Mouse (Mus musculus) liver, adult 2 months (tissue): ENCODE measurements around the gene Bloc1s3. TPM values are rescaled to one million over a fixed set of nuclear protein-coding genes. Genes with fewer than 3 reads are reported as not detected.

Experiments used
- DNase-seq: peaks from one replicate; pipeline ENCODE4 v3.0.0-alpha.2; 2011; ENCODE audit warnings: low read depth, low spot score; ENCODE audit errors: extremely low read depth
- H3K27ac ChIP-seq: fragments of 200-500 bp; replicated peaks from 2 replicates; pipeline ENCODE4 v1.5.1; 2012; ENCODE audit warnings: low read depth, mild to moderate bottlenecking, control low read depth, inconsistent platforms, low read length; ENCODE audit not compliant: insufficient read depth
- H3K27me3 ChIP-seq: fragments of 200-500 bp; 2 replicates; pipeline ENCODE4 v1.6.1; 2012; ENCODE audit warnings: mild to moderate bottlenecking, moderate library complexity, low read length, inconsistent platforms; ENCODE audit not compliant: control insufficient read depth, insufficient read depth
- H3K36me3 ChIP-seq: fragments of 200-500 bp; 2 replicates; pipeline ENCODE4 v1.6.1; 2012; ENCODE audit warnings: low read length, inconsistent platforms; ENCODE audit not compliant: control insufficient read depth, insufficient read depth
- H3K4me1 ChIP-seq: fragments of 200-500 bp; 2 replicates; pipeline ENCODE4 v1.6.1; 2011; ENCODE audit warnings: low read length; ENCODE audit not compliant: control insufficient read depth, insufficient read depth
- H3K4me3 ChIP-seq: fragments of 200-500 bp; 2 replicates; pipeline ENCODE4 v1.5.1; 2011; ENCODE audit warnings: low read depth, mild to moderate bottlenecking, control low read depth, low read length, moderate library complexity; ENCODE audit not compliant: insufficient read depth
- H3K79me2 ChIP-seq: fragments of 200-500 bp; 2 replicates; pipeline ENCODE4 v1.6.1; 2012; ENCODE audit warnings: inconsistent platforms, mild to moderate bottlenecking, low read length, moderate library complexity; ENCODE audit not compliant: control insufficient read depth, insufficient read depth
- H3K9ac ChIP-seq: fragments of 200-500 bp; 2 replicates; pipeline ENCODE4 v1.6.1; 2012; ENCODE audit warnings: low read depth, mild to moderate bottlenecking, control low read depth, inconsistent platforms, low read length
- CTCF ChIP-seq: fragments of 200-500 bp; IDR thresholded peaks from 2 replicates; pipeline ENCODE4 v1.5.1; 2011; ENCODE audit warnings: low read depth, low read length, control low read depth
- POLR2A ChIP-seq: fragments of 200-500 bp; IDR thresholded peaks from 2 replicates; pipeline ENCODE4 v1.6.1; 2011; ENCODE audit warnings: low read length, control low read depth; ENCODE audit not compliant: insufficient read depth; ENCODE audit errors: extremely low read depth
- WGBS: fragments of 180-500 bp; shearing (Covaris S2); methylation state at CpG from one replicate; pipeline ENCODE4 v1.1.7; 2018; 5-methylcytosine and 5-hydroxymethylcytosine counted together
- polyA plus RNA-seq: library from polyadenylated mRNA; depleted of rRNA; stranded (reverse); fragments of >200 nt; gene quantifications from 2 replicates; pipeline ENCODE4 v1.2.3, GENCODE M21; 2012
- total RNA-seq: library from RNA; depleted of rRNA; stranded (reverse); fragments of >200 nt; gene quantifications from 2 replicates; pipeline ENCODE4 v1.2.3, GENCODE M21; 2014

The Bloc1s3 gene
- total and polyA plus RNA-seq, 2 experiments = 2.8 to 6.2 TPM

- peaks cover 1% of the 10 kb centered on the region; the same call in 1 of the 2 replicates for H3K4me1 ChIP-seq
- H3K9ac ChIP-seq = no peak overlapping the region
- no peak overlapping the region for H3K27ac ChIP-seq
- 89% methylated on average over 8 of the region's 8 CpGs for WGBS
- no peaks in the 10 kb centered on the region for H3K36me3 ChIP-seq
- H3K4me3 ChIP-seq = no peak overlapping the region
- H3K27me3 ChIP-seq = no peaks in the 10 kb centered on the region
- no peak for TF ChIP-seq CTCF
- no peak for DNase-seq
- no peaks in the 10 kb centered on the region for H3K79me2 ChIP-seq
Measured at GRCm38 (mm10) chr7:19483281-19483680, 24.9 kb downstream of the Bloc1s3 start.

DNA sequence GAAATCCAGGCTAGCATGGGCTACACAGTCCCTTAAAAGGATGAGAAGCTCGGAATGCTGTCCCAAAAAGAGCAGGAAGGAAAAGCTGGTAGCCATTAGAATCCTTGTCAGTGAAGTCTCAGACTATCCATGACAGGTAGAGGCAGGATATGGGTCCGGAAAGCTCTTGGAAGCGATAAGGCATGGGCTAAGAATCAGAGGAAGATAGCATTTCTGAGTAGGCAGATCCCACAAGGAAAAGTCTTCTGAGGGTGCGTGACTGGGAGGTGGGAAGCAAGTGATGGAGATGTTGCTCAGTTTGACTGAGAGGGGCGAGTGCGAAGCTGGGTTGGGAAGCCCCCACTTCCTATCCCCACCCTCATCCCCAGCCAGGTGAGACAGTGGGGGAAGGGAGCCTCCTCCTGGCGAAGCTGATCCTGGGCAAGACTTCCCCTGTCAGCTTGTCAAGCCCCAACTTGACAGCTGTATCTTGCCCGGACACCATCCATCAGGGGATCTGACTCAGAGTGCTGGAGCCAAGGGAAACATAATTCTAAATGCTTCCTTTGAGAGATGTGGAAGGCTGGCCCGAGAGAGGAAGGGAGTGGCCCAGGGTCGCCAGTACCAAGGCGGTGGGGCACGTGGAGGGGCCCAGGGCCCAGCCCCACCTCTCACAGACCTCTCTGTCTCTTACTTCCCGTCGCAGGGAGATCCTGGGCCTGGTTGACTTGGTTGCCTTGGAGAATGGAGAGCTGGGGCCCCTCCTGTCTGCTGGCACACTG, 30.4 kb downstream of the Bloc1s3 start:
- DNase-seq = no peak
- H3K36me3 ChIP-seq = no peaks in the 10 kb centered on the region
- peaks cover 3% of the 10 kb centered on the region for H3K4me1 ChIP-seq
- H3K27me3 ChIP-seq = peaks cover 5% of the 10 kb centered on the region; the same call in 1 of the 2 replicates
- H3K27ac ChIP-seq = no peak overlapping the region; the same call in 1 of the 2 replicates
- TF ChIP-seq CTCF = no peak
- no peak for TF ChIP-seq POLR2A
- no peaks in the 10 kb centered on the region for H3K79me2 ChIP-seq
- WGBS = 48% methylated on average over 14 of the region's 14 CpGs
- no peak overlapping the region for H3K4me3 ChIP-seq
- no peak overlapping the region for H3K9ac ChIP-seq

DNA sequence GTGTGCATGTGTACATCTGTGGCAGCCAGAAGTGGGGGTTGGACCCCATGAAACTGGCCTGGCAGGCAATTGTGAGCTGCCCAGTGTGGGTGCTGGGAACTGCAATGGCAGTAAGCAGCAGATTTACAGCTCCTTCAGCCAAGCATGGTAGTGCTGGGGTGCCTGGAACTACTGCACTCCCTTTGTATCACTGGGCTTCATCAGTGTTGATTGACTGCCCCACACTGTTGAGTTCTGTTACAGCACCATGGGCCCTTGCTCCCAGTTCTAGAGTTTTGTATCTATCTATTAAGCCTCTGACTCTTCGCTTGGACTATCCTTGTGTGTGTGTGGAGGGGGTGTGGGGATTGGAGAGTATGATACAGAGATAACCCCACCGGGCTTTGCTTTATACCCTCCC, 31.1 kb downstream of the Bloc1s3 start:
- no peaks in the 10 kb centered on the region for H3K79me2 ChIP-seq
- H3K4me1 ChIP-seq = peaks cover 5% of the 10 kb centered on the region
- no peaks in the 10 kb centered on the region for H3K36me3 ChIP-seq
- peaks cover 5% of the 10 kb centered on the region; the same call in 1 of the 2 replicates for H3K27me3 ChIP-seq
- H3K9ac ChIP-seq = no peak overlapping the region
- no peak overlapping the region for H3K4me3 ChIP-seq
- no peak for DNase-seq
- no peak overlapping the region for H3K27ac ChIP-seq
- TF ChIP-seq CTCF (peak; percentile 19; the same call in 1 of the 2 replicates), POLR2A (no peak)
- WGBS = 55% methylated on average over 2 of the region's 2 CpGs

GRCm38 (mm10) chr7:19473875-19474443, 34.2 kb downstream of the Bloc1s3 start:
- TF ChIP-seq CTCF = no peak
- TF ChIP-seq POLR2A = no peak
- Histone ChIP-seq H3K79me2 (no peaks in the 10 kb centered on the region), H3K4me1 (peaks cover 5% of the 10 kb centered on the region), H3K9ac (peak overlapping the region; percentile 81), H3K36me3 (no peaks in the 10 kb centered on the region), H3K27me3 (peaks cover 9% of the 10 kb centered on the region; the same call in 1 of the 2 replicates), H3K27ac (peak overlapping the region; percentile 67), H3K4me3 (peak overlapping the region; percentile 60)
- WGBS = 4% methylated on average over 89 of the region's 89 CpGs
- DNase-seq = no peak

- Histone ChIP-seq H3K9ac (no peak overlapping the region; the same call in 1 of the 2 replicates), H3K4me1 (peaks cover 5% of the 10 kb centered on the region), H3K79me2 (no peaks in the 10 kb centered on the region), H3K4me3 (no peak overlapping the region), H3K27me3 (peaks cover 9% of the 10 kb centered on the region; the same call in 1 of the 2 replicates), H3K27ac (peak overlapping the region; percentile 60), H3K36me3 (no peaks in the 10 kb centered on the region)
- TF ChIP-seq POLR2A (no peak), CTCF (no peak)
- 26% methylated on average over 4 of the region's 4 CpGs for WGBS
- DNase-seq = no peak
Measured at GRCm38 (mm10) chr7:19472403-19472802, 35.8 kb downstream of the Bloc1s3 start.

DNA sequence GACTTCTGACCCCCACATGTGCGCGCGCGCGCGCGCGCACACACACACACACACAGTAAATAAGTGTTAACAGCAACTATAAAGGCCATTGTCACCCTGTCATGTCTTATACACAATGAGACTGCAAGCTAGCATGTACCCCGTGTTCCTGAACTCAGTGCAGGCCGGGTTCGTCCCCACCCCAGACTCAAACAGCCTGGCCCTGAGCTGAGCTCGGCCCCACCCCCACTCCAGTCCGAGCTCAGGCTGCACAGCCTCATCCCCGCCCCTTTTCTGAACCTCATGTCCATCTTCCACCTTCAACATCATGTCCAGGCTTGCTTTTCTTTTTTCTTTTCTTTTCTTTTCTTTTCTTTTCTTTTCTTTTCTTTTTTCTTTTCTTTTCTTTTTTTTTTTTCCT, 37.9 kb downstream of the Bloc1s3 start:
- H3K9ac ChIP-seq = no peak overlapping the region
- no peak overlapping the region for H3K4me3 ChIP-seq
- TF ChIP-seq POLR2A = no peak
- no peak for TF ChIP-seq CTCF
- 15% methylated on average over 14 of the region's 14 CpGs for WGBS
- H3K36me3 ChIP-seq = no peaks in the 10 kb centered on the region
- peaks cover 9% of the 10 kb centered on the region; the same call in 1 of the 2 replicates for H3K27me3 ChIP-seq
- DNase-seq = no peak
- no peak overlapping the region for H3K27ac ChIP-seq
- peaks cover 5% of the 10 kb centered on the region for H3K4me1 ChIP-seq
- no peaks in the 10 kb centered on the region for H3K79me2 ChIP-seq
